Mouse (Mus musculus) thymus, postnatal 25 days (tissue): Measurements from ENCODE around the gene Acp2.

Experiments used
- DNase-seq: peaks from one replicate; pipeline ENCODE4 v3.0.0; 2022

Gene Acp2

DNA sequence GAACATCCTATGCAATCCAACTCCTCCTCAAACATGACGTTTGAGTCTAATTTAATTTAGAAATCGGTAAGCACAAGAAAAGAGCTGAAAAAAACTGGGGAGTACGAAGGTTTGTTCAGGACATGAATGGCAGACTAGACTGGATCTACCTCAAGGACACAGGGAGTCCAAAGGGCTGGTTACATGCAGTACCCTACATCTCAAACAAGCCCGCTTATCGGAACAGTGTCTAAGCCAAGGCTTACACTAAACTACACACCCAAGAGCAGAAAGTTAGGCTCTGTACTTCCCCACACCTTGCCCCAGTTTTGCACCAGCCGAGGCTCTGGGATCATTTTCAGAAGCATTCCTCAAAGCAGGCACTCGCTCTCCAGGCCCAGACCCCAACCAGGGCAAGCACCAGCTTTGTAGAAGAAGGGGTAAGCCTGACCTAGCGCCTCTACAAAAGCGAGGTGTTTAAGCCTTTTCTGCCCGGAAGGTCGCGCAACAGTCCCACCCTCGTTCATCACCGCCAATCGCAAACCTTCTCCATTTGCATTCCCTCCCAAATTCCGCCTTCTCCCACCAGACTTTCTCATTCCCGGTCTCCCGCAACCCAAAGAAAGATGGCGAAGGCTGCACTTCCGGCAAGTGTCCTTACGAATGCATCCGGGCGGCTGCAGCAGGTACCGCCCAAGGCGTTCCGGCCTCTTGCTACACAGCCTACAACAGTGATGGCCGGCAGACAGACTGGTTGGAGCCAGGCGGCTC, at the start of gene Acp2, which contains the start of gene Nr1h3:
Gene Acp2 (plus strand): TSS at position 664 of the 750 bp plus-strand sequence.
Gene Nr1h3 (minus strand): TSS at position 613 of the 750 bp plus-strand sequence.
- peak; percentile 93 for DNase-seq

DNA sequence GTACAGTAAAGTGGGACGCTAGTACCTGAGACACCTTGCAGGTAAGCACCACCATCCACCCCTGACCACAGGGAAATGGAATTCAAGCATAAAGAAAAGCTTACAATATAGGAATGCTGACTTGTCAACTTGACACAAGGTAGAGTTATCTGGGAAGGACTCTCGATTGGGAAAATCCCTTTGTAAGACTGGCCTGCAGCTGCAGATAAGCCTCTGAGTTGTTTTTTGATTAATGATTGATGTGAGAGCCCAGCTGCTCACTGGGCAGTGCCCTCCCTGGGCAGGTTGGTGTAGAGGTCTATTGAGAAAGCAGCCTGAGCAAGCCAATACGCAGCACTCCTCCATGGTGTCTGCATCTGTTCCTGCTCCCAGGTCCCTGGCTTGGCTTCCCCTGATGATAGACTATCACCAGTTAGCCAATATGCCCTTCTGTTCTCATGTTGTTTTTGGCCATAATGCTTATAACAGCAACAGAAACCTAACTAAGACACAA, 49.8 kb upstream of the Acp2 start:
- no peak for DNase-seq

DNA sequence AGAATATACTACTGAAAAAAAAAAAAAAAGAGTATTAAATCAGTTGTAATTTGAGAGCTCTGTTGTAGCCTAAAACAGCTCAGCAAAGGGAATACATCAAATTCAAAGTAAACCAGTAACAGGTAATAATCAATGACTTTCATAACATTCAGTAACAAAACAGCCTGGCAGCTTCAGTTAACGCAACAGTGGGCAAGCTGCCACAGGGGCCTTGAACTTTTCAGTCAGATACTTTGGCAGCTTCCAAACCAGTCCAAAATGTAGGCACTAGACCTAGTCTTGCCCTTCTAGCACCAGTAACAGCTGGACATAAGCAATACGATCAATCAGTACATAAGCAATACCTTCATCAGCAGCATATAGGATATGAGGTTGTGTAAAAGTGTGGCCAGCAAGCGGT, 48.6 kb upstream of the Acp2 start:
- DNase-seq, result no peak

DNA sequence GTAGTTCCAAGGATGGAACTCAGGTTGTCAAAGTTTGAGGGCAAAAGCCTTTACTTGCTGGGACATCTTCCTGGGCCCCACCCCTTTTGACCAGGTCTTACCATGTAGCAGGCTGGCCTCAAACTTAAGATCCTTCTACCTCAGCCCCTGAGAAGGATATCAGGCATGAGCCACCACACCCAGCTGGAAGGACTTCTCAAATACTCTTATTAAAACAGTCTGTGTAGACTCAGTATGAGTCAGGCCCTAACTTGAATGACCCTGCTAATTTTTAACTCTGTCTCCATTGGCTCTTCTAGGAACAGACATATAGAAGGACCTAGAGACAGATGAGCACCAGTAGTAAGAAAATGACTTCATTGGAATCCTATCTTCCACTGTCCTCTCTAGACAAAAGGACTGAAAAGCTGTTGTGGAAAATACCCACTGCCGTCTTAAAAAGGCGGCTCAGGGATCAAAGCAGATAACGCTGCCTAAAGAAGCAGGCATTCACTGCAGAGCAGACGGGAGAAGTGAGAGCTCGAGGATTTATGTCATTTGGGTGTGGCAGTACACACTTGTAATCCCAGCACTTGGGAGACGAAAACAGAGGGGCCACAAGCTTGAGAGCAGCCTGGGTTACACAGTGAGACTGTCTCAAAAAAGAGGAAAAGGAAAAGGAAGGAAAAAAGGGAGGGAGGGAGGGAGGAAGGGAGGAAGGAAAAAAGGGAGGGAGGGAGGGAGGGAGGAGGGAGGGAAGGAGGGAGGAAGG, 45.5 kb upstream of the Acp2 start:
- DNase-seq, result no peak

DNA sequence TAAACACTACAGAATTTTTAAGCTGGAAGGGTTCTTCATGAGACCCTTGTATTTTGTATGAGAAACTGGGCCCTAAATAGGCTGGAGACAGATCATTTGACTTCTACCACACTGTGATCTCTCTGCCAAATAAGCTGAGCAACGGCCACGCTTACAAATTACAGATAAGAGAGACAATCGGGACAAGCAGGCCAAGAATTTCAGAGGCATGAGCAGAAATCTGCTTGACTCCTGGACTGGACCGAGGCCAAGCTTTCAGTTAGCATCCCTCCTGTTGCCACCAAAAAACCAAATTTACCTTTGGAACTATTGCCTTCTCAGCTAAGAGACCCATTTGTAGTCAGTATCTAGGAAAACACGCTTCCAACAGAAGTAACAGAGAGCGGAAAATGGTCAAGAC, 42.1 kb upstream of the Acp2 start:
- no peak for DNase-seq

DNA sequence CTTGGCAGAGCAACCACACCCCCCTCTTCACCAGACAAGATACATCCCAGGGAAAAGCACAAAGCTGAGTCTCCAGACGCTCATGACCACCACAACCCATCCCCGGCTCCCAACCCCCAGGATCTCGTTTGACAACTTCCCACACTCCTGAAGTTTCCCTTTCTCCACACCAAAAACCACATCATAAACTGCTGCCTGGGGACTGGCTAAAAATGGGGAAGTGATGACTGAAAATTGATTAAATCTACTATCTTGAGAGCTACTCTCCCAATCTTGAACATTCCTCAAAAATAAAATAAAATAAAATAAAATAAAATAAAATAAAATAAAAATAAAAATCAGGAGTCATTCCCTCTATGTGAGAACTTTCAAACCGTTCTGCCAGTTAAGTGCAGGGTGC, 39.7 kb upstream of the Acp2 start:
- no peak for DNase-seq

DNA sequence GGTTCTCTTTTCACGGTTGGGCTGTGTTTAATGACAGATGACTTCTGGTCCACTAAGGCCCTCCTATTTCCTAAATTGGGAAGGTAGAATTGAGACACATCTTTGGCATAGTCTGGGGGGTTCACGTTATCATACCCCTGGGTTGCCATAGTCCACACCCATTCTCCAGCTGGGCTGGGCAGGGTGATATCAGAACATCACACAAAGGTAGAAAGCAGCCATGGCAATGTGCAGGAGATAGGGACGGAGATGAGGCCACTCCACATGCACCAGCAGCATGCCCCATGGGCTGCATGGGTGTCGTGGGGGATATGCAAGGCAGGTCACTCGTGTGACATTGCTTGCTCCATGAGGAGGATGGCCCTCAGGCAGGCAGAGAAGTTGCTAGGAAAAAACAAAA, 39.2 kb upstream of the Acp2 start:
- DNase-seq, result no peak

DNA sequence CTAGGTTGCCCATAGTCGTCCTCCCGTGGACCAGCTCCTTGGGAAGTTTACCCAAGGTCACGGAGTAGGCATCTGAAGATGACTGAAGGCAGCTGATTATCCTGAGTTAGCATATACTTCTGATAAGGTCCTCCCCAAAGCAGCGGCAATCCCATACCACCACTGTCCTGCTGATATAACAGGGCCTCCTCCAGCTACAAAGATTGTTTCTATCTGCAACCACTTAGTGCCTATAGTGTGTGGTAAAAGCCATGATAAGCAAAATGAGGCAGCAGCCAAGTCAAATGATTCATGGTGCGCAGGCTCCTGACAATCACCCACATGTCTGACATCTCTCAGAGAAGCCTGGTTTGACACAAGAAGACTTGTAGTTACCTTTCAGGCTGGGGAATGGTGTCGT, 37.7 kb upstream of the Acp2 start:
- no peak for DNase-seq

DNA sequence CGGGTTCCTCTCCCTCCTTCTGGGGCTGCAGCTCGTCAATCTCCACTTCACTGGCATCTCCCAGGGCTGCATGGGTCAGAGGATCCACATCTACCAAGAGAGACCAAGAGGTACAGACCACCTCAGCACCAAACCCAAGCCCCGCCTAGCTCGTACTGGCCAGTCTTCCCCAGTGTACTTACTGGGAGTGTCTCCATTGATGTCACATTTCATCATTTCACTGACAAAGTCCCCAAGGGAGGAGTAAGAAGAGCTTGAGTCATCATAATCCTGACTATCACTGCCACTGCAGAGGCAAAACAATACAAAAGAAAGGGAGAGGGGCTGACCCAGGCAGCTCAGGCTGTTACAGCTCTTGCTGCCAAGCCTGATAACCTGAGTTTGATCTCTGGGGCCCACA, 35.1 kb upstream of the Acp2 start:
- DNase-seq, result no peak

DNA sequence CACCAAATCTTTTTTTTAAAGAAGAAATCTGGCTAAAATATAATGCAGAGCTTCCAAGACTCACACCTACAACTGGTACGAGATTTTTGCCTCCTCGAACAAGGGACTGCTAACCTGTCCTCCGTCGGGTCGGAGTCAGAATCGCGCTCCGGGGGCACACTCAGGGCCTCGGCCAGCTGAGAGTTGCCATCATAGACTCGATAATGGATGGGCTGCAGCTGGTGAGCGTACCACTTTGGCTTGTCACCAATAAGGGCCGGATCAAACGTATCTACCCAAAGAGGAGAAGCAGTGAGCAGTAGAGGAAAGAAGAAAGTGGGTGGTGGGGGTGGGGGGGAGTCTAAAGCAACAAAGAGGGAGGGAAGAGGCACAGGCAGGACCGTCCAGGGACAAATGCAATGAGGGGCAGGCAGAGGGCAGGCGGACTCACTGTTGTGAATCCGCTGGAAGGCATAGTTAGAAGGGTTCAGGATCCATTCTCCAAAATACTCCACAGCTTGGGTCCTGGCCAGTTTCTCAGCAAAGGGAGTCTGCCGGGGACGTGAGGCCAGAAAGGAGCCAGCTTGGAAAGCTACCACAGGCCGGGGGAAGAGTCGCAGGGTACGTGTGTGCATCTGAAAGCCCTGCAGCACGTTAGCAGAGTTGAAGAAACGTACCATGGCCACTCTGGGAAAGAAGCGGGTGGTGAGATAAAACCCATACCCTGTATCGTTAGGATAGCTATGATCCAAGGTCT, 32.9 kb upstream of the Acp2 start:
- DNase-seq, result no peak

DNA sequence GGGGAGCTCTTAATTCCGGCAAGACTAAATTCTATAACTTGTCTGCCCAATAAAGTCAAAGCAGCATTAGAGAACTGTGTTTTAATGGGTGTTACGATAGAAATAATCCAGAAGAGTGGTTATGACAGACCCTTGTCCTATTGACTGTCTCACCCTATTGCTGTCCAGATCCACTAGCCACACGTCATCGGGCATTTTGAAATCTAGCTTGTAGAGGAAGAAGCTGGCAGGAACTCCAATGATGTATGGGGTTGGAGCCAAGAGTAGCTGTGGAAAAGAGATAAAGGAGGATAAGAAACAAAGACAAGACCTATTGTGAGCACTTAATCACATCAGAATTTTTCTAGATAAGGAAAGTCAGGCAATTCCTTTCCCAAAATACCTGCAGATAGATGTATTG, 27.2 kb upstream of the Acp2 start:
- DNase-seq, result no peak

DNA sequence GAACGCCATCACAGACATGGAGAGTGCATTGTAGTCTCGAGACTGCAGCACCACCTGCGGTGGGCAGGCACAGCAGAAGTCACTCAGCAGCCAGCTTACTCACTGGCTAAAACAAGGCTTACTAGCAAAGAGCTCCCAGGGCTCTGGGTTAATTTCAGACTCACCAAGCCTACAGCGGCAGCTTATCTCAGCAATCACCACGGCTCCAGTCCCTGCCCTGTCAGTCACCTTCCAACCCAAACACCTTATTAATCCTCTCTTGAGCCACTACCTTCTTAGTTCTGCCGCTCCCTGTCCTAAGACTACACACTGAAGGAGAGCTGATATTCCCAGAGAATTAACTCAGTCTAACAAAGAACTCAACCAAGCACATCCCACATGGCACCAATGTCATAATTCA, 26.5 kb upstream of the Acp2 start:
- DNase-seq, result no peak

DNA sequence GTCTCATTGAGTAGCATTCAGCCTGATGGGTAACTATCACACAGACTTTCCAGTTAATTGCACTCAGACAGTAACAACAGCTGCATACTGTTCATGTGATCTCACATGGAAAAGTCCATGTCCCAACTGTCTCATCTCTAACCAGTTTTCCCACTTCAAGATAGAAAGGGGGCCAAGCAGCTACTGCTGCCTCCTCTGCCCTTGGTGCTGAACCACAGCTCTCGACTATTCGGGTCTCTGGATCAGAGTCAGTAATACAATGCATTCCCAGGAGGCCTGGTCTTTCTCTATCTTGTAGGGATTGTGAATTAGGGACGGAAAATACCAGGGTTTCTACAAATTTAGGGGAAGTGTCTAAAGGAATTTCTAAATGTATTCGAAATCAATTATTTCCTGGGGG, 22.9 kb upstream of the Acp2 start:
- DNase-seq, result no peak

DNA sequence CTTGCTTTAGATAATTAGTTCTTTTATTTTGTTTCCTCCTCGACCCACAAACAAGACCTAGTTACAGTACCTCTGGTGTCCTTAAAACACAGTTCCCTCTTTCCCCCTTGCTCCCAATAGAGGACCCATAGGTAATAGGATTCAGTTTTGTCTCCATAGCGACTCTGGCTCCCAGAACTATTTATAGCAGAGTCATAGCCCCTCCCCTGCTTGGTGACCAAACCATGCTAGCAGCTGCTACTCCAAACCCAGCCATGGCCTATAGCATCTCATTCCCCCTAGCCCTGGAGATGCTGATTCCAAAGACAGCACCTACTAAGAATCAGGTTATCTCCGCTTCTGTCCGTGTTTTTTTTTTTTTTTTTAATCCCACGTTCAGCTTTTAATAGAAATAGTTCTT, 22.0 kb upstream of the Acp2 start:
- no peak for DNase-seq

DNA sequence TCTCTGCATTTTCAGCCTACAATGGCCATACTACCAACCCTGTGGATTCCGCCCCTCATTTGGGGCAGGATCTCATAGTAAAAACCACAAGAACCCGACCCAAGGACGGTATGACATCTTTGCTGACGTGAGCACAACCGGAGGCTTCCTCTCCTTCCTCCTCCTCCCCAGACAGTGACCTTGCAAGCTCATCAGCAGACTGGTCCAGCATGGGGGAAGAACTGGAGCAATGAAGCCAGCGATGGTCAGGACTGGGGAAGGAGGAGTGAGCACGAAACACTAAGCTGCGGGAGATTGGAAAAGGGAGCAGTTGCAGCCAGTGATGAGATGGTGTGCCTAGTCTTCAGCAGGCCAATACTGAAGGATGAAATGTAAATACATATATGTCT, 20.7 kb upstream of the Acp2 start:
- peak; percentile 26 for DNase-seq

DNA sequence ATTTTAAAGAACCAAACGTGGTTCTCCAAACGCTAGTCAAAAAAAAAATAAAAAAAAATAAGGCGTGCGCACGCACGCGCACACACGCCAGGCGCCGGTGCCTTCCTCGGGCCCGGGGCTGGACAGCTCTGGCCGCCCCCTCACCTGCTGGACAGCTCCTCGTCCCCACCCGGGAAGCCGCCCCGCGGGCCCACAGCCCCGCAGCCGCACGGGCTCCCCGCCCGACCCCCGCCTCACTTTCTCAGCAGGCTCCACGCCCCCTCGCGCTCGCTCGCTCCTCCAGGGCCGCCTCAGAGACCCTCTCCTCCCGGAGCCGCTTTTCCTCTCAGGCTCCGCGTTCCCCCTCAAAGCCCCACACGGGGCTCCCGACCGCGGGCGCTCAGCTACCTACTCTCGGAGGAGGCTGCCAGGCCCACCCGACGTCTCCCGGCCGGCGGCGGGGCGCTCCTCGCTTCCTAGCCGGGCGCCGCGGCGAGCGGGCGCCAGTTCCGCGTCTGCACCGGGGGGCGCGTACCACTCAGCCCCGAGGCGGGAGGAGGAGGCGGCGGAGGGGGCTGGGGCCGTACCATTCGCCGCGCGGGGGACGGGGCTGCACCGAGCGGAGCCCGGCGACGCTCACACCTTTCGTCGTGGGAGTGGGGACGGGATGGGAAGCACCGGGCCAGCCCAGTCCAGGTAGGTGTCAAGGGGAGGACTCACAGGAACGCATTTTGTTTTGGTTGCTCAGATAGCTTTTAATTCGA, 20.1 kb upstream of the Acp2 start:
- peak; percentile 95 for DNase-seq

DNA sequence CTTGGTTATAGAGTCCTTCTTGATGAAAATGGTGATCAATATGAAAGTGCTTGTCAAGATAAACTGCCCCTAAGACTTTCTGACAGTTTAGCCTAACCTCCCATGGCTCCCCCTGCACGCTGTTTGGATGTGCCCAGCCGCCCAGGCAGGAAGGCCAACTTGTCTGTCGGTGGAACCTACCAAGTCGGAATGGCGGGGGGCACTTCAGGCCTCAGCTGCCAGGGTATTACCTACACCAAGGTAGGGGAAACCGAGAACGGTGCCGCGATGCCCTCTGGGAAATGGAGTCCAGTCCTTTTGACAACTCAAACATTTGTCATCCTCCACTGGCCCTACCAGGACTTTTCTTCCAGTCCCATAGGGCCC, 19.6 kb upstream of the Acp2 start:
- peak; percentile 99 for DNase-seq

DNA sequence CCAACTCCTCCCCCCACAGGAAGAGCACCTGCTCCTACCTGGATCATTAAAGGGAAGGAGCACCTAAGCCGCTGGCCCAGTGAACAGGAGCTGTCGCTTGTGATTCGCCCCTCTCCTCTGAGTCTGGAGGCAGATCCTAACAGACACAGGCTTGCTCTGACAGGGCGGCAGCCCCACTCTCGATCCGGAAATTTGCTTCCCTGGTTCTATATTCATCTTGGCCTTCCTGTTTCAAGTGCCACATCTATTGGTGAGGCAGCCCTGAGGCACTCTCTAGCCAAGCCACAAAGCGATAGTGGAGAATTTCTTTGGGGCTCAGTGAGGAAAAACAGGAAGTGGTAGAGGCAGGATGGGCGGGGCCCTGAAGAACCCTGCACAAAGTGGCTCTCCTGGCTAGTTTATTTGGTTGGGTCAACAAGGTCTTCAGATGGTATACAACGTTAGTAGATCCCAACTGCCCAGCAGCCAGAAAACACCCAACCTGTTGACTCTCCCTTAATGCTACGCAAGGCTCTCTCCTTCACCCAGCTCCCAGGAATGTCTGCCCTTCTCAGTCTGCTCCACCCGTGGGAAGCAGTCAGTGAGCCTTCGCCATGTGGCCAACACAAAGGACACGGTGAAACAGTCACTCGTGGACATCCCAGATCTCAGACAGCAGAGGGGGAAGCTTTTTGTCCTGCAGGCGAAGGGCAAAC, 18.8 kb upstream of the Acp2 start, which contains the start of gene Madd:
Gene Madd (minus strand): TSS at position 127 of the 695 bp plus-strand sequence.
- peak; percentile 78 for DNase-seq

DNA sequence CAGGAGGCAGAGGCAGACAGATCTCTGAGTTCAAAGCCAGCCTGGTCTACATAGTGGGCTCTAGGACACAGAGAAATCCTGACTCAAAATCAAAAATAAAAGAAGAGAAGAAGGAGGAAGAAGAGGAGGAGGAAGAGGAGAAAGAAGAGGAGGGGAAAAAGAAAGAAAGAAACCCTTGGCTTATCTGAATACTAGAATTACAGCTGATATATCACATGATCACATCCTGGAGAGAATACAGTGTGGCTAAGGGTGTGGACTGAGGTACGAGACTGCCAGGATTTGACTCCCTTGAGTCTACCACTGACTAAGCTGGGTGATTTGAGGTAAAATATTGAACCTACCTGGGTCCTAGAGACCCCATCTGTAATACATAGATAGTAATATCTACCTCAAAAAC, 16.5 kb upstream of the Acp2 start:
- no peak for DNase-seq

DNA sequence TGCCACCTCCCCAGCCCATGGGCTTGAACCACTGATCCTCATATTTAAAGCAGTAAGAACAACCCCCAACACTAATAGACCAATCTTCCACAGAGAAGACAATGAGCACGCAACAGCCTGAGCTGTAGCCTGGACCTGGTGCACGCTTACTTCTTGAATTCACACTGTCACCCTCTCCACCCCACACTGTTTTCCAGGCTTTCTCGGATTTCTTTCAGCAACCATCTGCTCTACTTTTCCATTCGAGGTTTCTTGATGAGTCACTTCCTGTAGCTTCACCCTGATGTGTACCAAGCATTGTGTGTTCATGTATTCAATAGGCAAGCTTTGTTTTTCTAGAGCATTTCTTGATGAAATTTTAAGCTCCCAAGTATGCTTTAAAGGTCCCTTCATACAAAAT, 15.3 kb upstream of the Acp2 start:
- DNase-seq, result no peak

DNA sequence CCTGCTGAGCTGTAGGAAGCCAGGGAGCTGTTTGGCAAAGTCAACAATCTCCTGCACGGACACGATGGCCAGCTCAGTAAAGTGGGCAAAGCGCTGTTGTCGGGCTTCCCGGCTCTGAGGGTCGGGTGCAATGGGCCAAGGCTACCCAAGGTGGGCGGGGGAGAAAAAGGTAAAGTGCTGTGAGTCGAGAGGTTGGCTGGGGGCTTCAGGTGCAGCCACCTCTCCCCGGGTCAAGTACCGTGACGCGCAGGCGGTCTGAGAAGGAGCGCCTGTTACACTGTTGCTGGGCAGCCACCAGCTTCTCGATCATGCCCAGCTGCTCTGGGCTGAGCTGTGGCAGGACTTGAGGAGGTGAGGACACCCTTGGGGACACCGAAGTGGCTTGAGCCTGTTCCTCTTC, 12.2 kb upstream of the Acp2 start:
- no peak for DNase-seq

DNA sequence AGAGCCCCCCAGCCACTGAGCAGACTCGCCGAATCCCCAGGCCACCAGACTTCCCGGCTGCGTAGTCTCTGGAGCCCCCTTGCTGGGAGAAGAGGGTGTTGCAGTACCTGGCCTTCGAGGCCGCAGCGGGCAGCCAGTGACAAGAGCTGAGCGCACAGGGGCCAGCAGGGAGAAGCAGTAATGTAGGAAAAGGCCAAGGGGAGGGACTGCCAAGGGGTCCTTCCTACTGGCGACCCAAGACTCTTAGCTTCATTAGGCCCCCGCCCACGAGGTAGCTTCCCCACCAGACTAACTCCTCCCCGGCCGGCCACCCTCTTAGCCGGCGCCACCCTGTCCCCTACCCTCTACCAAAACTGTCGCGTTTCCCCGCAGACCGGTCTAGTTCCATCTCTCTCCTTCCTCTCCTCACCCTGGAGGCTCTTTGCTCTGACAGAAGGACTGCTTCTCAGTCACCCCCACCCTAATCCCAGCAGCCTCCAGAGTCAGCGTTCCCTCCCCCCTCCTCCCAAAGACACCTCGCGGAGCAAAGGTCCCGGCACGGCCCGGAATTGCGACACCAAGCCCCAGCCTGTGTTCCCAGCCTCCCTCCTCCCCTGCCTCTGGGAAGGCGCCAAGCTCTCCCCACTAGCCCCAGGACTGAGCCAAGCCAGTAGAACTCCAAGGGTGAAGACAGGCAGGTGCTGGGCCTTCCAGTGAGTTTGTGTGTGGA, 7.9 kb upstream of the Acp2 start:
- DNase-seq, result peak; percentile 70
